Mouse (Mus musculus) left cerebral cortex, postnatal 25 days (tissue): ENCODE results near the gene Klhl25. TPM values are rescaled to one million over a fixed set of nuclear protein-coding genes. Genes with fewer than 3 reads are reported as not detected.
"Not testable (repeated sequence)": the region's sequence is repeated elsewhere in the genome, so short reads cannot be mapped to it uniquely, and the experiment has no call there.

ENCODE experiments used
- DNase-seq, 2 experiments: peaks; one replicate each; pipeline ENCODE4 v3.0.0; 2022; ENCODE audit warnings: low spot score in 2 of 2, mixed read lengths in 1 of 2
- intact Hi-C: fragments of 180-260 bp; cut with DNase I; formaldehyde crosslinking; loops from one replicate; pipeline ENCODE4 v1.15.1; 2025
- total RNA-seq, 2 experiments: library from RNA; stranded (reverse); gene quantifications; 2 replicates each; pipeline ENCODE4 v1.2.3; 2021

Klhl25 gene
- total RNA-seq, 2 experiments from 2014 or later, result 7.5 to 10.4 TPM

- intact Hi-C loops, result loop anchor here (5.0 kb wide), 1 partner anchor 1032 kb away; no protein-coding TSS in a partner anchor
- no peak for DNase-seq
Observed at GRCm38 (mm10) chr7:75910652-75911035, 62.5 kb downstream of the Klhl25 start.

GRCm38 (mm10) chr7:75913952-75914351 lies 65.8 kb downstream of the Klhl25 start:
- DNase-seq, result peak; percentile 60 to 79
- intact Hi-C loops, result loop anchor here (5.0 kb wide), 1 partner anchor 1028 kb away; no protein-coding TSS in a partner anchor

- DNase-seq, intact Hi-C loops: not testable (repeated sequence)
Observed at GRCm38 (mm10) chr7:75915550-75915949, 67.4 kb downstream of the Klhl25 start.

GRCm38 (mm10) chr7:75917662-75918061 lies 69.6 kb downstream of the Klhl25 start:
- no peak for DNase-seq
- intact Hi-C loops, result no loop called here

- intact Hi-C loops, DNase-seq: not testable (repeated sequence)
Observed at GRCm38 (mm10) chr7:75919745-75920144, 71.6 kb downstream of the Klhl25 start.
